Mouse (Mus musculus) liver, embryonic 14.5 days (tissue): ENCODE results near the gene Tex26. TPM values are rescaled to one million over a fixed set of nuclear protein-coding genes. Genes with fewer than 3 reads are reported as not detected.

Source experiments
- ATAC-seq: fragments of 200-750 bp; cut with Nextera tagmentation; 2 replicates; pipeline ENCODE4 v1.8.0; 2017; ENCODE audit warnings: moderate number of reproducible peaks, mild to moderate bottlenecking, moderate library complexity; ENCODE audit not compliant: insufficient read depth
- DNase-seq, 3 experiments: peaks; one replicate each; pipeline ENCODE4 v3.0.0-alpha.2; 2012 to 2013; ENCODE audit warnings: low read depth in 3 of 3, low spot score in 3 of 3
- H3K27ac ChIP-seq: fragments of 300-500 bp; sonication (generic); 2 replicates; pipeline ENCODE4 v1.5.1; 2014; ENCODE audit warnings: moderate library complexity, mild to moderate bottlenecking, control low read depth, inconsistent platforms
- H3K27me3 ChIP-seq: fragments of 300-500 bp; sonication (generic); 2 replicates; pipeline ENCODE4 v1.6.1; 2014; ENCODE audit warnings: mild to moderate bottlenecking, low read length, moderate library complexity; ENCODE audit not compliant: control insufficient read depth, insufficient read depth
- H3K36me3 ChIP-seq: fragments of 300-500 bp; sonication (generic); replicated peaks from 2 replicates; pipeline ENCODE4 v1.6.1; 2014; ENCODE audit warnings: low read depth; ENCODE audit not compliant: control insufficient read depth, insufficient read depth
- H3K4me1 ChIP-seq, 2 experiments: fragments of 200-500 bp in 1 of 2; fragments of 300-500 bp in 1 of 2; sonication (generic) in 1 of 2; replicated peaks; 2 replicates each; pipeline ENCODE4 v1.6.1; 2012 to 2014; ENCODE audit warnings: antibody characterized with exemption in 1 of 2, inconsistent platforms in 1 of 2, low read length in 1 of 2; ENCODE audit not compliant: control insufficient read depth in 2 of 2, insufficient read depth in 2 of 2
- H3K4me2 ChIP-seq: fragments of 300-500 bp; sonication (generic); 2 replicates; pipeline ENCODE4 v1.6.1; 2014; ENCODE audit warnings: low read depth, mild to moderate bottlenecking, control low read depth, moderate library complexity
- H3K4me3 ChIP-seq, 2 experiments: fragments of 200-500 bp in 1 of 2; fragments of 300-500 bp in 1 of 2; sonication (generic) in 1 of 2; 2 replicates each; pipeline ENCODE4 v1.5.1; 2012 to 2014; ENCODE audit warnings: low read depth in 2 of 2, low read length in 2 of 2, mild to moderate bottlenecking in 2 of 2, control low read depth in 1 of 2, inconsistent platforms in 1 of 2, moderate library complexity in 1 of 2; ENCODE audit not compliant: insufficient read depth in 1 of 2
- H3K9ac ChIP-seq: fragments of 300-500 bp; sonication (generic); replicated peaks from 2 replicates; pipeline ENCODE4 v1.6.1; 2014; ENCODE audit warnings: mild to moderate bottlenecking, control low read depth, moderate library complexity
- H3K9me3 ChIP-seq: fragments of 300-500 bp; sonication (generic); 2 replicates; pipeline ENCODE4 v1.6.1; 2016; ENCODE audit warnings: low read length, mixed read lengths; ENCODE audit not compliant: control insufficient read depth
- CTCF ChIP-seq: IDR thresholded peaks from 2 replicates; pipeline ENCODE4 v1.5.1; 2016; ENCODE audit warnings: antibody characterized with exemption, low read depth, control low read depth
- EP300 ChIP-seq: IDR thresholded peaks from 2 replicates; pipeline ENCODE4 v1.6.1; 2016; ENCODE audit warnings: antibody characterized with exemption, low read depth
- WGBS: fragments of 180-500 bp; shearing (Covaris S2); extraction: QIAGEN DNeasy Blood & Tissue Kit; methylation state at CpG from one replicate; pipeline ENCODE4 v1.1.7; 2014; ENCODE audit not compliant: insufficient replicate concordance; 5-methylcytosine and 5-hydroxymethylcytosine counted together
- polyA plus RNA-seq, 2 experiments: library from polyadenylated mRNA; depleted of rRNA in 1 of 2; stranded (reverse) in 1 of 2; unstranded in 1 of 2; fragments of >200 nt; fragmentation: Nextera tagmentation in 1 of 2; extraction: Ambion mirVana in 1 of 2; gene quantifications; 2 replicates each; pipeline versions ENCODE4 v1.2.1 to v1.2.3; 2012 to 2014

Gene Tex26
- polyA plus RNA-seq, 2 experiments, result 0.30 TPM; not detected in 1

DNA sequence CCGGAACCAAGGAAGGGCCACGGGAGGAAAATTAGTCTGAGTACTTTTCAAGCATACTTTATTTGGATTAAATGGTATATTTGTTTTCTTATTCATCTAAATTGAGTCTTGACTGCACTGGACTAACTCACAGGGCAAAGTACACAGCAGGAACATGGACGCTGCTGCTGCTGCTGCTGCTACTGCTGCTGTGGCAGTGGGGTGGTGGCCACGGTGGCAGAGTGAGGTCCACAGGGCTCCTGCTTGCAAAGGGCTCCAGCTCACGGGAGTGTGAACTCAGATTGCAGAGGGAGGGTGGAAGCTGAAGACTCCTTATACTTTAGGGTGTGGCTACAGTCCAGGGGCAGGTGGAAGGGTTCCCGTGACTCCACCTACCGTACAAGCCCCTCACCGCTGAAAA, 65.5 kb downstream of the Tex26 start:
- Histone ChIP-seq H3K27me3 (no peaks in the 10 kb centered on the region), H3K9ac (no peak overlapping the region), H3K27ac (no peak overlapping the region), H3K36me3 (no peaks in the 10 kb centered on the region), H3K9me3 (no peaks in the 10 kb centered on the region), H3K4me1 (no peaks in the 10 kb centered on the region), H3K4me2 (no peak overlapping the region), H3K4me3 (no peak overlapping the region)
- DNase-seq (no peak), ATAC-seq (no peak)
- TF ChIP-seq CTCF (no peak), EP300 (no peak)
- 73% methylated on average over 8 of the region's 8 CpGs for WGBS

DNA sequence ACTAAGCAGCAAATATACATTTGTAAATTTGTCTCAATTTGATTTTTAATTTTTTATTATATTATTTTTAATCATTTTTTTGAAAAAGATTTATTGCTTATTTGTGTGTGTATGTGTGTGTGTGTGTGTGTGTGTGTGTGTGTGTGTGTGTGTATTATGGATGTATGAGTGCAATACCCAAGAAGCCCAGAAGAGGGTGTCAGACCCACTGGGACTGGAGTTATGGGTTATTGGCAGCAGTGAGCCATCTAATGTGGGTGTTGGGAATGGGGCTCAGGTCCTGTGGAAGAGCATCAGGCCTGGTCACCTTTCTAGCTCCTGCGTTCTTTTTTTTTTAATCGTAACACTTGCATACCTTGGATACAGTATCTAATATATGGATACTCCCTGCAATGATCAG, 66.6 kb downstream of the Tex26 start:
- 94% methylated on average over 2 of the region's 2 CpGs for WGBS
- ATAC-seq, result no peak
- no peak overlapping the region for H3K27ac ChIP-seq

DNA sequence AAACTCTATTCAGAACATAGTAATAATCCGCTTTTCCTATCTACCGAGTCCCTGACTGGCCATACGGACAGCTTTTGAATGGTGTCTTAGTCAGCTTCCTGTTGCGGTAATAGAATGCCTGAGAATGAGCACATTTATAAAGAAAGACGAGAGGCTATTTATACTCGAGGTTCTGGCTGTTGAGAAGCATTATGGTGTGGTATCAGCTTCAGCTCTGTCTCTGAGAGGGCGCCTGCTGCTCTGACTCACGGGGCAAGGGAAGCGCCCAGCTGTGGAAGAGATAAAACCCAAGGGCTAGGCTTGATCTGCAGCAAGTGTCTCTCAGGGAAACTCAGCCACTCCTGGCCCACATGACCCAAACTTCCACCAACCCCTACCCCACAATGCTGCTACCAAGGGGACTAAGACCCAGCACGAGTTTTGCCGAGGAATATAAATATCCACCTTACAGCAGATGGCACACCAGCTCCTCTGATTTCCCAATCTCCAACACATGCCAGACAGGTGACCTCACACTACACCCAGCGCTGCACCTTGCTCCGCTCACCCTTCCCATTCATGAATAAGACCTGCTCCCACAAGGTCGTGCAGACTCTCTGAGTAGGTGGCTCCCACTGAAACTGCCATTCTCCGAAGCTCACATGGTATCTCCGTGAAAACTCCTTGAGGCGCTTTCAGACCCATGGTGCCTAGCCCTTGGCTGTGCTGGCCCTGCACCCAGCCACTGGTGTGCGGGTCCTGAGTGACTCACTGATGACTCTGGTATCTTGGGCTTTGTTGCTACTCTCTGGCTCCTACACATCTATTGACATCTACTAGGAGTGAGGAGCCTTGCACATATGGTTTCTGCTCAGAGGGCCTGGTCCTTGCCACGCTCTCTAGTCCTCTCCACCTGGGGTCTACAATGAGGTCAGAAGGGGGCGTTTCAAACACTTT, 68.9 kb downstream of the Tex26 start:
- Histone ChIP-seq H3K27ac (no peak overlapping the region), H3K4me2 (no peak overlapping the region), H3K9me3 (no peaks in the 10 kb centered on the region), H3K27me3 (no peaks in the 10 kb centered on the region), H3K4me1 (no peaks in the 10 kb centered on the region), H3K4me3 (no peak overlapping the region), H3K9ac (no peak overlapping the region), H3K36me3 (no peaks in the 10 kb centered on the region)
- TF ChIP-seq EP300 (no peak), CTCF (no peak)
- 48% methylated on average over 20 of the region's 20 CpGs for WGBS
- DNase-seq (no peak), ATAC-seq (no peak)

More for the DNA sequence above, 66.6 kb downstream of the Tex26 start:
- H3K36me3 ChIP-seq, result no peaks in the 10 kb centered on the region
- no peak overlapping the region for H3K4me3 ChIP-seq
- no peaks in the 10 kb centered on the region for H3K9me3 ChIP-seq
- no peak for DNase-seq
- H3K4me1 ChIP-seq, result no peaks in the 10 kb centered on the region
- no peaks in the 10 kb centered on the region for H3K27me3 ChIP-seq
- TF ChIP-seq EP300 (no peak), CTCF (no peak)
- H3K4me2 ChIP-seq, result no peak overlapping the region
- H3K9ac ChIP-seq, result no peak overlapping the region

DNA sequence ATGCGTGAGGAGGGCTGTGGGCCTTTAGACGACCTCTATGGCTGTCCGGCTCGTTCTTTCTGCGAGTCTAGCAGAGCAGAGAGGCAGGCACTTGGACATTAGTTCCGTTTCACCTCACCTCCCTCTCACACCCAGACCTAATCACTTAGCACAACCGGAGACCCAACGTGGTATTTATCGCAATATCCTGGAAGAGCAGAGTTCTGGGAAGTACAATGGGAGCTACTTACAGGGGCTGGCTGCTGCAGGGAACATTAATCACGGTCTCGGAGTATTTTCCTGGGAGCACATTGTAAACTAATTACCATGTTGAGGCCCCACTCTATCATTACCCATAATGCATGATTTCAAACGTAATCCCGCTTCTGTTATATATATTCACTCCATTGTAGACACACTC, 70.9 kb downstream of the Tex26 start:
- WGBS, result 72% methylated on average over 13 of the region's 13 CpGs
- no peaks in the 10 kb centered on the region for H3K9me3 ChIP-seq
- TF ChIP-seq CTCF, result no peak
- TF ChIP-seq EP300, result no peak
- H3K9ac ChIP-seq, result no peak overlapping the region
- ATAC-seq (no peak), DNase-seq (no peak)
- H3K36me3 ChIP-seq, result no peaks in the 10 kb centered on the region
- H3K4me1 ChIP-seq, result no peaks in the 10 kb centered on the region
- no peak overlapping the region for H3K27ac ChIP-seq
- no peak overlapping the region for H3K4me2 ChIP-seq
- H3K27me3 ChIP-seq, result no peaks in the 10 kb centered on the region
- H3K4me3 ChIP-seq, result no peak overlapping the region

DNA sequence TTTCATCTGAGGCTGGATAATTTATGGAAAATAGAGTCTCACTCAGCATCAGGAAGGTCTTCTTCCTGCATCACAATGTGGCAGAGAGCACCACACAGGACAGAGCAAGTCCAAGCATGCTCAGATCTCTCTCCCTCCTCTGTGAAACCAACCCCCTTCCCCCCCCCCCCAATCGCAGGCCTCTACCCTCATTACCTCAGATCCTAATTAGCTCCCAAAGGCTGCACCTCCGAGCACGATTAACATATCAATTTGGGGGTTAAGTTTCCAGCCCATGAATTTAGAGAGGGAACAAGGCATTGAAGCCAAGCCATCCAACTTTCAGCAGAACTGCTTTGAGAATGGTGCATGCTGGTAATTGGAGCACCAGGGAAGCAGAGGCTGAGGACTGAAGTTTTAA, 73.2 kb downstream of the Tex26 start:
- Histone ChIP-seq H3K36me3 (no peaks in the 10 kb centered on the region), H3K27me3 (no peaks in the 10 kb centered on the region), H3K9ac (no peak overlapping the region), H3K9me3 (no peaks in the 10 kb centered on the region), H3K4me3 (no peak overlapping the region), H3K4me1 (no peaks in the 10 kb centered on the region), H3K4me2 (no peak overlapping the region), H3K27ac (no peak overlapping the region)
- no peak for TF ChIP-seq CTCF
- DNase-seq, result no peak
- 50% methylated on average over 3 of the region's 3 CpGs for WGBS
- no peak for ATAC-seq
